In the genomic region with DNA sequence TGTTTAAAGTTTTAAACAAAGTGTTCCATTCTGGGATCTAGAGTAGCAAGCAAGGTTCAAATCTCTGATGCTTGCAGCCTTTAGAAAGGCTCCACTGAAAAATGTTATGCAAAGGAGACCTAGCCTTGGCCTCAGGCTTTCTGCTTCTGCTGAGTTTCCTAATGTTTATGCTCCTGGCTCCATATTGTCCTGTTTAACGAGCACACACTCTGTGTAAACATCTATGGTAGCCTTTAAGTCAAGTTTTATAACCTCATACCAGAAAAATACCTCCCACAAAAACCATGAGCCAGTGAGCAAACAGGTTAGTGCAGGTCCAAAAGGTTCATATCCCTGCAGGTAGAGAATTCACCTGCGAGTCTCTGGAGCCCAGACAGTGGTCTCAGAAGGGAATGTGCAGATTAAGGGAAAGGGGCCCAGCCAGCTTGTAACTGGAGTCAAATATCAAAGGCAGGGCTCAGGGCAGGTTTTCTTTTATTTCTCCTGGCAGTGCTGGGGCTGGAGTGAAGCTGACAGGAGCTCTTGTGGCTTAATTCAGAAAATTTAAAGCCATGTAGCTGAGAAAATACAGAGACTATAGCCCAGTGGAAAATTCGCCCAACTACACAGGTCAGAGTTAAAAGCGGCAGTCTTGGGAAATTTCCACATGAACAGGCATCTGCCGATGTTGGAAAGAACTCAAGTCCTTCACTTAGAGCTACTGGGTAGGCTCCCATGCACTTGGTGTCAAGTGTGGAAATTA, we compare ENCODE assay signal across 18 mouse cellular contexts.
A peak's percentile ranks its signal among the peaks of the same experiment; 100 is the strongest.
DNase-seq lines count a peak whose midpoint lies in the region; ATAC-seq and TF ChIP-seq lines count a peak whose summit lies in the region.
"Had no signal": no experiment of that assay in that cellular context is flagged by ENCODE, and none has a peak within 500 bp of the region (broad histone marks: within the 10 kb centered on the region; RNA-seq: fewer than 3 reads in every experiment).

No protein-coding gene starts in this region.

- H3K36me3 ChIP-seq in lung, postnatal 0 days (ENCODE audit: insufficient read depth, low read length): no peaks in the 10 kb centered on the region
- H3K36me3 ChIP-seq in embryonic facial prominence, embryonic 13.5 days: no peaks in the 10 kb centered on the region
- no peaks in the 10 kb centered on the region for H3K36me3 ChIP-seq in liver, embryonic 12.5 days

- peak; percentile 1 for DNase-seq in heart, adult 8-10 months (ENCODE audit: low spot score)
- DNase-seq in heart, postnatal 14 days: no peak
- DNase-seq in lung, postnatal 0 days (ENCODE audit: low spot score): peak; percentile 32
- no peak for DNase-seq in lung, adult 18-20 months
- peak; percentile 36 for DNase-seq in mesoderm, embryonic 11.5 days (ENCODE audit: low read depth, low spot score)
- DNase-seq in frontal cortex, postnatal 36 days (ENCODE audit: low spot score in 2 of 2): no peak
- DNase-seq: adrenal gland, postnatal 25 days; cerebellum, adult 11-12 months; gastrocnemius, postnatal 10 days; heart, postnatal 36 days; liver; thymus, postnatal 36 days had no signal

- intact Hi-C loops in heart, postnatal 14 days (cut with DNase I): no loop called here

- peak; percentile 17; the same call in 1 of the 2 replicates for ATAC-seq in lung, postnatal 0 days
- no peak for ATAC-seq in embryonic facial prominence, embryonic 13.5 days (ENCODE audit: insufficient number of reproducible peaks, insufficient read depth, low FRiP score, low TSS enrichment, low read depth)
- ATAC-seq in liver, embryonic 12.5 days: no peak
- ATAC-seq: Patski had no signal

- H3K27ac ChIP-seq in lung, postnatal 0 days (ENCODE audit: low read length): no peak overlapping the region
- 0 out of 2 replicates have a peak overlapping the region, but pooled peaks have one; percentile 1 for H3K27ac ChIP-seq in embryonic facial prominence, embryonic 13.5 days
- no peak overlapping the region for H3K27ac ChIP-seq in liver, embryonic 12.5 days
- H3K27ac ChIP-seq: layer of hippocampus, adult 2 months; macrophage had no signal

- TF ChIP-seq EP300 in lung, postnatal 0 days (IDR thresholded peaks at IDR 0.05): no peak

- H3K27me3 ChIP-seq in lung, postnatal 0 days (replicated peaks; ENCODE audit: insufficient read depth, low read length): no peaks in the 10 kb centered on the region
- H3K27me3 ChIP-seq in embryonic facial prominence, embryonic 13.5 days: no peaks in the 10 kb centered on the region
- no peaks in the 10 kb centered on the region for H3K27me3 ChIP-seq in liver, embryonic 12.5 days (replicated peaks)
- H3K27me3 ChIP-seq: Patski had no signal

- no peak overlapping the region for H3K4me3 ChIP-seq in lung, postnatal 0 days (ENCODE audit: low read depth, low read length)
- H3K4me3 ChIP-seq in embryonic facial prominence, embryonic 13.5 days: no peak overlapping the region
- no peak overlapping the region for H3K4me3 ChIP-seq in liver, embryonic 12.5 days
- H3K4me3 ChIP-seq: layer of hippocampus, adult 2 months; myocyte had no signal

- H3K9me3 ChIP-seq in lung, postnatal 0 days (ENCODE audit: low read length): no peaks in the 10 kb centered on the region
- no peaks in the 10 kb centered on the region for H3K9me3 ChIP-seq in embryonic facial prominence, embryonic 13.5 days
- H3K9me3 ChIP-seq in liver, embryonic 12.5 days (replicated peaks): no peaks in the 10 kb centered on the region

- no peaks in the 10 kb centered on the region for H3K4me1 ChIP-seq in lung, postnatal 0 days (ENCODE audit: insufficient read depth, low read depth, low read length)
- peaks cover 10% of the 10 kb centered on the region for H3K4me1 ChIP-seq in embryonic facial prominence, embryonic 13.5 days
- no peaks in the 10 kb centered on the region for H3K4me1 ChIP-seq in liver, embryonic 12.5 days

- no peak overlapping the region for H3K4me2 ChIP-seq in lung, postnatal 0 days (replicated peaks; ENCODE audit: low read depth, low read length)
- H3K4me2 ChIP-seq in embryonic facial prominence, embryonic 13.5 days: no peak overlapping the region
- H3K4me2 ChIP-seq in liver, embryonic 12.5 days: no peak overlapping the region

- no peak for TF ChIP-seq CTCF in lung, postnatal 0 days (IDR thresholded peaks at IDR 0.05)

- 23% methylated on average over 5 of the region's 5 CpGs for WGBS in lung, postnatal 0 days
- WGBS in embryonic facial prominence, embryonic 13.5 days: 14% methylated on average over 5 of the region's 5 CpGs
- 54% methylated on average over 5 of the region's 5 CpGs for WGBS in liver, embryonic 12.5 days (ENCODE audit: insufficient replicate concordance)

- H3K9ac ChIP-seq in lung, postnatal 0 days (replicated peaks; ENCODE audit: low read depth): no peak overlapping the region
- no peak overlapping the region for H3K9ac ChIP-seq in embryonic facial prominence, embryonic 13.5 days
- no peak overlapping the region for H3K9ac ChIP-seq in liver, embryonic 12.5 days

Comparison
In these comparisons a context has a peak if more than half of its experiments do, and no peak if none do; other contexts are left out.
1. DNase-seq: peak in heart, adult 8-10 months (single experiment), lung, postnatal 0 days (single experiment) and mesoderm, embryonic 11.5 days (single experiment); none in heart, postnatal 14 days (0 of 2), lung, adult 18-20 months (0 of 2) and frontal cortex, postnatal 36 days (0 of 2).